Comparison of ENCODE assay signal across 20 mouse cellular contexts in the genomic region with DNA sequence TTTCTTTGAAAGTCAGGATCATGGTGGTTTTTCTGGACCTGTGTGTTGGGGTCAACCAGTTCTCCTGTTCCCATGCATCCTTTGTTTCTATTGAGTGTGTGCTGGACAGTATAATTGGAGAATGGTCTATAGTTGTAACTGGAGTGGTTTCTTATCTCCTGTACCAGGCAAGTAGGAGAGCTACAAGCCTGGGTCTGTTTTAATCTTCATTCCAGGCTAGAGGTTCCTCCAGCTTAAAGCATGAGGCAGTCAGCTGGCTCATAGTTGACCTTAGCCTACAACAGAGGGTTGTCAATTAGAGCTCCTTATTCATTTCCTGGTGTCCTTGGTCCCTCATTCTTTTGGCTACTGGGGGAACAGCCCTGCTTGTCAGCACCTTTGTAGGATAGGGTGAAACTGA. TPM values are rescaled to one million over a fixed set of nuclear protein-coding genes. Genes with fewer than 3 reads are reported as not detected.
DNase-seq lines count a peak whose midpoint lies in the region; ATAC-seq lines count a peak whose summit lies in the region.
"Had no signal": no experiment of that assay in that cellular context is flagged by ENCODE, and none has a peak within 500 bp of the region (broad histone marks: within the 10 kb centered on the region; RNA-seq: fewer than 3 reads in every experiment).

No protein-coding gene starts in this region.

- no peak for DNase-seq in heart, postnatal 10 days
- no peak for DNase-seq in heart, adult 11 months
- DNase-seq in hindbrain, embryonic 10.5 days (ENCODE audit: low spot score) = no peak
- DNase-seq: adrenal gland, adult 2 months; adrenal gland, postnatal 36 days; cerebellum, adult 2 months; cerebellum, postnatal 10 days; gastrocnemius, adult 2 months; gastrocnemius, postnatal 25 days; kidney, adult 2 months had no signal

- 0 out of 2 replicates have a peak, but pooled peaks have one; percentile 19 for ATAC-seq in heart, embryonic 11.5 days (replicated peaks; ENCODE audit: insufficient number of reproducible peaks, low FRiP score, low TSS enrichment)
- ATAC-seq in heart, embryonic 15.5 days (replicated peaks; ENCODE audit: insufficient number of reproducible peaks, insufficient read depth, low FRiP score, low read depth) = no peak; the same call in 1 of the 2 replicates
- ATAC-seq in megakaryocyte, adult 5-6 weeks (ENCODE audit: poor library complexity, severe bottlenecking) = no peak
- ATAC-seq: forebrain, embryonic 14.5 days; intestine, embryonic 16.5 days had no signal

- H3K4me1 ChIP-seq in heart, embryonic 11.5 days (ENCODE audit: control insufficient read depth, insufficient read depth, low read length) = peaks cover 9% of the 10 kb centered on the region; the same call in 1 of the 2 replicates
- H3K4me1 ChIP-seq in heart, embryonic 15.5 days (replicated peaks) = peaks cover 23% of the 10 kb centered on the region
- peaks cover 52% of the 10 kb centered on the region for H3K4me1 ChIP-seq in megakaryocyte, embryonic 14.5 days
- peaks cover 8% of the 10 kb centered on the region for H3K4me1 ChIP-seq in hindbrain, embryonic 10.5 days (replicated peaks)
- H3K4me1 ChIP-seq: hindbrain, embryonic 15.5 days had no signal

- H3K36me3 ChIP-seq in heart, embryonic 11.5 days (ENCODE audit: control insufficient read depth, insufficient read depth, low read length) = no peaks in the 10 kb centered on the region
- no peaks in the 10 kb centered on the region for H3K36me3 ChIP-seq in heart, embryonic 15.5 days
- H3K36me3 ChIP-seq in megakaryocyte, embryonic 14.5 days (replicated peaks; ENCODE audit: low read length) = no peaks in the 10 kb centered on the region
- H3K36me3 ChIP-seq in hindbrain, embryonic 10.5 days = no peaks in the 10 kb centered on the region
- H3K36me3 ChIP-seq: embryonic facial prominence, embryonic 10.5 days; hindbrain, embryonic 15.5 days had no signal

- no peak overlapping the region for H3K27ac ChIP-seq in heart, embryonic 11.5 days (ENCODE audit: low read depth, low read length)
- peak overlapping the region; percentile 53 for H3K27ac ChIP-seq in heart, embryonic 15.5 days
- H3K27ac ChIP-seq in hindbrain, embryonic 10.5 days = no peak overlapping the region
- H3K27ac ChIP-seq: embryonic facial prominence, embryonic 10.5 days; gastrocnemius, adult 2 months; hindbrain, embryonic 15.5 days had no signal

- no peaks in the 10 kb centered on the region for H3K27me3 ChIP-seq in heart, embryonic 11.5 days (ENCODE audit: control insufficient read depth, insufficient read depth, low read length)
- H3K27me3 ChIP-seq in heart, embryonic 15.5 days = no peaks in the 10 kb centered on the region; the same call in 1 of the 2 replicates
- peaks cover 74% of the 10 kb centered on the region for H3K27me3 ChIP-seq in megakaryocyte, embryonic 14.5 days (replicated peaks)
- H3K27me3 ChIP-seq in hindbrain, embryonic 10.5 days (ENCODE audit: insufficient read depth, poor library complexity, severe bottlenecking) = no peaks in the 10 kb centered on the region
- H3K27me3 ChIP-seq: hindbrain, embryonic 15.5 days had no signal

- intact Hi-C loops in heart, postnatal 10 days (cut with DNase I) = no loop called here

- no peak overlapping the region for H3K4me2 ChIP-seq in heart, embryonic 11.5 days
- no peak overlapping the region for H3K4me2 ChIP-seq in heart, embryonic 15.5 days
- H3K4me2 ChIP-seq: hindbrain, embryonic 15.5 days had no signal

- H3K9ac ChIP-seq in heart, embryonic 11.5 days (ENCODE audit: low read depth, low read length) = no peak overlapping the region
- H3K9ac ChIP-seq in heart, embryonic 15.5 days = no peak overlapping the region
- H3K9ac ChIP-seq: hindbrain, embryonic 15.5 days had no signal

- H3K4me3 ChIP-seq in heart, embryonic 11.5 days (ENCODE audit: low read depth, low read length) = no peak overlapping the region
- no peak overlapping the region for H3K4me3 ChIP-seq in heart, embryonic 15.5 days
- H3K4me3 ChIP-seq in megakaryocyte, embryonic 14.5 days (replicated peaks) = peak overlapping the region; percentile 35
- H3K4me3 ChIP-seq in hindbrain, embryonic 10.5 days = no peak overlapping the region
- H3K4me3 ChIP-seq: embryonic facial prominence, embryonic 10.5 days; gastrocnemius, adult 2 months; hindbrain, embryonic 15.5 days had no signal

- no peaks in the 10 kb centered on the region for H3K9me3 ChIP-seq in heart, embryonic 11.5 days (replicated peaks; ENCODE audit: control insufficient read depth, low read length)
- H3K9me3 ChIP-seq in heart, embryonic 15.5 days (replicated peaks) = no peaks in the 10 kb centered on the region
- no peaks in the 10 kb centered on the region for H3K9me3 ChIP-seq in megakaryocyte, embryonic 14.5 days
- no peaks in the 10 kb centered on the region for H3K9me3 ChIP-seq in hindbrain, embryonic 10.5 days
- H3K9me3 ChIP-seq: embryonic facial prominence, embryonic 10.5 days; hindbrain, embryonic 15.5 days had no signal

RNA-seq across cellular contexts. Expression of gene Espnl, which starts 11.7 kb away (rescaled TPM):
- polyA plus RNA-seq in heart, embryonic 11.5 days (2014; fragmentation: Nextera tagmentation; extraction: Ambion mirVana) = 0.06 and 0.17 TPM in 2 replicates
- total RNA-seq in heart, postnatal 10 days (2021) = under 1 TPM in 1 of 2 experiments, not detected in 1; 0.10 TPM
- polyA plus RNA-seq in heart, embryonic 15.5 days (2015; fragmentation: Nextera tagmentation; extraction: Ambion mirVana) = 0.03 and 0.08 TPM in 2 replicates
- 0.23 and 0.50 TPM in 2 replicates for polyA plus RNA-seq in megakaryocyte, embryonic 14.5 days (2012; ENCODE audit: insufficient read depth, low replicate concordance)
- not detected in 2 replicates for total RNA-seq in megakaryocyte, adult 5-6 weeks (2015)
- total RNA-seq in megakaryocyte, adult 5-6 weeks (2017) = not detected in 2 replicates
- 0.05 TPM in 1 of 2 replicates, not detected in the other for polyA plus RNA-seq in hindbrain, embryonic 10.5 days (2016; fragmentation: Nextera tagmentation; extraction: Ambion mirVana)
- total RNA-seq: gastrocnemius, adult 2 months had no signal
- polyA plus RNA-seq: embryonic facial prominence, embryonic 14.5 days had no signal

RNA-seq across cellular contexts. Expression of gene Klhl30, which starts 17.2 kb away (rescaled TPM):
- 45.8 and 49.7 TPM in 2 replicates for polyA plus RNA-seq in heart, embryonic 11.5 days (2014; fragmentation: Nextera tagmentation; extraction: Ambion mirVana)
- total RNA-seq in heart, postnatal 10 days (2021) = 10 to 100 TPM; 42.8 to 60.1 TPM
- 47.7 and 50.5 TPM in 2 replicates for polyA plus RNA-seq in heart, embryonic 15.5 days (2015; fragmentation: Nextera tagmentation; extraction: Ambion mirVana)
- polyA plus RNA-seq in megakaryocyte, embryonic 14.5 days (2012; ENCODE audit: insufficient read depth, low replicate concordance) = not detected in 2 replicates
- not detected in 2 replicates for total RNA-seq in megakaryocyte, adult 5-6 weeks (2015)
- total RNA-seq in megakaryocyte, adult 5-6 weeks (2017) = 0.11 TPM in 1 of 2 replicates, not detected in the other
- polyA plus RNA-seq in hindbrain, embryonic 10.5 days (2016; fragmentation: Nextera tagmentation; extraction: Ambion mirVana) = 0.35 and 0.47 TPM in 2 replicates
- total RNA-seq: granulocyte monocyte progenitor cell, adult 5-6 weeks had no signal

RNA-seq across cellular contexts. Expression of gene Erfe, which starts 32.6 kb away (rescaled TPM):
- polyA plus RNA-seq in heart, embryonic 11.5 days (2014; fragmentation: Nextera tagmentation; extraction: Ambion mirVana) = 0.90 and 2.4 TPM in 2 replicates
- under 1 TPM; 0.32 to 0.45 TPM for total RNA-seq in heart, postnatal 10 days (2021)
- polyA plus RNA-seq in heart, embryonic 15.5 days (2015; fragmentation: Nextera tagmentation; extraction: Ambion mirVana) = 0.78 and 1.5 TPM in 2 replicates
- polyA plus RNA-seq in megakaryocyte, embryonic 14.5 days (2012; ENCODE audit: insufficient read depth, low replicate concordance) = 0.04 TPM in 1 of 2 replicates, not detected in the other
- total RNA-seq in megakaryocyte, adult 5-6 weeks (2015) = 0.07 TPM in 1 of 2 replicates, not detected in the other
- not detected in 2 replicates for total RNA-seq in megakaryocyte, adult 5-6 weeks (2017)
- polyA plus RNA-seq in hindbrain, embryonic 10.5 days (2016; fragmentation: Nextera tagmentation; extraction: Ambion mirVana) = 0.85 and 1.7 TPM in 2 replicates
- polyA plus RNA-seq: cerebellum, adult 2 months had no signal

RNA-seq across cellular contexts. Expression of gene Scly, which starts 35.4 kb away (rescaled TPM):
- polyA plus RNA-seq in heart, embryonic 11.5 days (2014; fragmentation: Nextera tagmentation; extraction: Ambion mirVana) = 12.6 and 18.2 TPM in 2 replicates
- 10 to 100 TPM; 13.7 TPM for total RNA-seq in heart, postnatal 10 days (2021)
- 11.5 and 15.6 TPM in 2 replicates for polyA plus RNA-seq in heart, embryonic 15.5 days (2015; fragmentation: Nextera tagmentation; extraction: Ambion mirVana)
- 13.6 and 18.3 TPM in 2 replicates for polyA plus RNA-seq in megakaryocyte, embryonic 14.5 days (2012; ENCODE audit: insufficient read depth, low replicate concordance)
- total RNA-seq in megakaryocyte, adult 5-6 weeks (2015) = 10.9 and 12.9 TPM in 2 replicates
- 15.3 and 16.8 TPM in 2 replicates for total RNA-seq in megakaryocyte, adult 5-6 weeks (2017)
- polyA plus RNA-seq in hindbrain, embryonic 10.5 days (2016; fragmentation: Nextera tagmentation; extraction: Ambion mirVana) = 17.9 and 19.1 TPM in 2 replicates

Comparison
In these comparisons a context has a peak if more than half of its experiments do, and no peak if none do; other contexts are left out.
1. RNA of gene Klhl30, which starts 17.2 kb away (polyA plus RNA-seq): 47.7 to 50.5 TPM in heart, embryonic 15.5 days and 45.8 to 49.7 TPM in heart, embryonic 11.5 days; 0.35 to 0.47 TPM in hindbrain, embryonic 10.5 days and not detected in megakaryocyte, embryonic 14.5 days; every median in the first group is over 10 times any median in the second.